Mouse (Mus musculus): ENCODE results near the gene Fbxl21.

- TF ChIP-seq CTCF (IDR thresholded peaks at IDR 0.05; ENCODE audit: low read depth) (no peak), EP300 (IDR thresholded peaks at IDR 0.05; ENCODE audit: low read depth) (no peak)
Measured at GRCm38 (mm10) chr13:56581512-56581911, 59.2 kb downstream of the Fbxl21 start.

All from heart, postnatal 0 days (tissue).